Mouse (Mus musculus) layer of hippocampus, postnatal 25 days (tissue): ENCODE measurements around the gene Ice1. TPM values are rescaled to one million over a fixed set of nuclear protein-coding genes. Genes with fewer than 3 reads are reported as not detected.

Experiments used
- DNase-seq, 2 experiments: peaks; one replicate each; pipeline ENCODE4 v3.0.0; 2022; ENCODE audit warnings: mixed read lengths in 2 of 2, low spot score in 1 of 2; ENCODE audit errors: extremely low spot score in 1 of 2
- total RNA-seq, 2 experiments: library from RNA; stranded (reverse); gene quantifications; 2 replicates each; pipeline ENCODE4 v1.2.3; 2021

Gene Ice1
- total RNA-seq, 2 experiments from 2014 or later, result 55.5 to 62.6 TPM

DNA sequence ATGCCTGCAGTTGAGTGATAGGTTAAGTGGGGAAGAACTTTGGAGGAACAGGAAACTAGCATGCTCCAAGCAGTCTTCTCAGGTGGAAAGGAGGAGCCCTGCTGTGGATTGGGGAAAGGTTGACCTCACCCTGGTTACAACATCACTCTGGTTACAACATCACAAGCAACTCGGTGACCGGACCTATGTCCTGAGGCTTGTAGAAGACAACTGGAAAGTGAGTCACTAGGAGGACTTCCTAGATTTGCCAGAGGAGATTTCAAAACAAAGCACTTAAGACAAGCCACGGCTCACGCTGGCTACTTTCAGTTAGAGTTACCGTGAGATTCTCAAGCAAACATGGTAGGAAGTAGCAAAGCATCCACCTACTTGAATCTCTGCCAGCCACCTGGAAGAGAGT is 3.9 kb upstream of the Ice1 start:
- no peak for DNase-seq

- DNase-seq, result no peak
These were observed 2.2 kb upstream of the Ice1 start for GRCm38 (mm10) chr13:70639639-70640038.

GRCm38 (mm10) chr13:70637662-70638291 is 343 bp upstream of the Ice1 start:
- peak; percentile 95 to 96 for DNase-seq

DNA sequence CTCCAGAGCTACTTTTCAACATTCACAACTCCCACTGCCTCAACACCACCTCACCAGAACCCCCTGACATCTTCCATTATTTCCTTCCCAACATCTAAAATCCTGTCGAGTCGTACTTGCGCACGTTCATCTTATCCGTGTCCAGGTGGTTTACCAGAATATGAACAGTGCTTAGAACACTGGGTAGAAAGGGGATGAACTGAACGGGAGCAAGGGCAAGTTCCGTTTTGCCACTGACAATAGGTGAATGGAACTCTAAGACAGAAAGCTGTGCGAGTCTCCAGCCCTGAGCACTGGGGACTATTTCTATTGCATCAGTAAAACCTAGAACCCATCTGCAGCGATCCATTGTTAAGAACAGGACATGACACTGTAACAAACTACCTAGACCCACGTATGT is 728 bp downstream of the Ice1 start:
- no peak for DNase-seq

- no peak for DNase-seq
These were observed 1.8 kb downstream of the Ice1 start for GRCm38 (mm10) chr13:70635591-70635990.

DNA sequence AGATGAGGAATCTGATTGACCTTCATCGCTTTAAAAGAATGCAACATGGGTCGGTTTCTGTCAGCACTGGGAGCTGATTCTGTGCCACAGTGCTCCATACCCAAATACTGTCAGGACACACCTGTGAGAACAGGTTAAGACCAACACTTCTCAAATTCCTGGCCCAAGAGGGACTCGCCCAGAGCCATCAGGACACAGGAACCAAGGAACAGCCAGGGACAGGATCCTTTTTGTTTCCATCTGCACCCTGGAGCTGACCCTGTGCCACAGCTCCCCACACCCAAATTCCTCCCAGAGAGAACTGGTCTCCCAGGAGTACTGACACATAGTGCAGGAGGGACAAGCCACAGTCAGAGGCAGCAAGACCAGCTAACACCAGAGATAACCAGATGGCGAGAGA is 11.0 kb downstream of the Ice1 start:
- DNase-seq, result no peak

GRCm38 (mm10) chr13:70625665-70626064 is 11.8 kb downstream of the Ice1 start:
- no peak for DNase-seq

DNA sequence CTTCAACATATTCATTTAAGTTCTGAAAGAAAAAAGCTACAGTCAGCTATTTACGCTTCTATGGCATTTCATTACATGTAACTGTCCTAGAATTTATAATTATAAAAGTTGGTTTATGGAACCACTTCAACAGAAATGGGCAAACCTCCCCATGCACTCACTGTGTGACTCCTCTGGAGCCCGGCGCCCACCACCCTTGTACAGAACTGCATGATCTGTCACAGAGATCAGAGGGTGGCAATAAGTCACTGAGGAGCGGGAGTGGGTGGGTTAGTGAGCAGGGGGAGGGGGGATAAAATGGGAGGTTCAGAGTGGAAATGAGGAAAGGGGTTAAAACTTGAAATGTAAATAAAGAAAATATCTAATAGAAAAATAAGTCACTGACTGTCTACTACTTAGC is 13.0 kb downstream of the Ice1 start:
- DNase-seq, result no peak

- no peak for DNase-seq
These were observed 14.9 kb downstream of the Ice1 start for GRCm38 (mm10) chr13:70622461-70623057.

DNA sequence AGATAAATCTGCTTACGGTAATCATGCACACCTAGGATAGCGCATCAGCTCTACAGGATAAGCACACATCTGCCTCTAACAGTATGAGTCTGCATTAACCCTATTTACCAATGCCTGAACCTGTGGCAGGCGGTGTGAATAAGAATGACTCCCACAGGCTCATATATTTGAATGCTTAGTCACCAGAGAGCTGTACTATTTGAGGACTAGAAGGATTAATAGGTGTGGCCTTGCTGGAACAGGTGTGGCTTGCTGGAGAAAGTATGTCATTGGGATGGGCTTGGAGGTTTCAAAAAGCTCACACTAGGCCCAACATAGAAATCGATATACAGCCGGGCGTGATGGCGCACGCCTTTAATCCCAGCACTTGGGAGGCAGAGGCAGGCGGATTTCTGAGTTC is 15.9 kb downstream of the Ice1 start:
- DNase-seq, result no peak

GRCm38 (mm10) chr13:70612837-70613236 is 24.6 kb downstream of the Ice1 start:
- no peak for DNase-seq

DNA sequence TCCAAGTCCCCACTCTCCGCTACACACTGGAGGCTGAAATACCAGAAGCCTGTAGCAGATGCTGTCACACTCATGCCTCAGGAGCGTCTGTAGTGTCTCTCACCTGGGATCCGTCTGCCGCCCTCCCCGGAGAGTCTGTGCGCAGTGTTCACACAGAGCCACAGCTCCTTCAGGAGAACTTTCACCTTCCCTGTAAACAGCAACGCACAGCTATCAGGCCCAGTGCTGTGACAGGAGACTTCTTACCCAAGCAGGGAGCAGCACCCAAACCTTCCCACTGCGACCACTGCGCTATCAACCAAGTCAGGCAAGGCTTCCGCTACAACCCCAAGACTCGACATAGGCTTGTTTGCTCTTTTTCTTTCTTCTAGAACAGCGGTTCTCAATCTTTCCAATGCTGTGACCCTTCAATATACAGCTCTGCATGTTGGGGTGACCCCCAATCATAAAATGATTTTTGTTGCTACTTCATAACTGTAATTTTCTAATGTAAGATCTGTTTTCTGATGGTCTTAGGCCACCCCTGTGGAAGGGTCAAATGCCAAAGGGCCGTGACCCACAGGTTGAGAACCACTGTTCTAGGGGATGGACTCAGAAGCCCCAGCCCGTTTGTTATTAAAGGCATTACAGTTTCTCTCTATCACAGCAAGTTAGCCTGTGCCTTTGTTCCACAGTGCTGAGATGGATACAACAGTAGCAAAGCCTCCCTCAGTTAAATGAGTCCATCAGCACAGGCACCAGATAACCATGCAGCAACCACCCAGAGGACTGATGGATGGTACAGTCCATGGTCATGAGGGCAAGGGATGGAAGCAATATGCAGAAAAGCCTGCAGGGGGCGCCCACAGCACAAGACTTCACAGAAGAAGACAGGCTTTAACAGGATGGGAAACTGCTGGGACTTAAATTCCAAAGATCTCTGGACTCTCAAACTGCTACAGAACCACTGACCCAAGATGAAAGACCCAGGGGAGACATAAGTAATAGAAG is 26.7 kb downstream of the Ice1 start:
- DNase-seq, result peak; percentile 54 to 81

DNA sequence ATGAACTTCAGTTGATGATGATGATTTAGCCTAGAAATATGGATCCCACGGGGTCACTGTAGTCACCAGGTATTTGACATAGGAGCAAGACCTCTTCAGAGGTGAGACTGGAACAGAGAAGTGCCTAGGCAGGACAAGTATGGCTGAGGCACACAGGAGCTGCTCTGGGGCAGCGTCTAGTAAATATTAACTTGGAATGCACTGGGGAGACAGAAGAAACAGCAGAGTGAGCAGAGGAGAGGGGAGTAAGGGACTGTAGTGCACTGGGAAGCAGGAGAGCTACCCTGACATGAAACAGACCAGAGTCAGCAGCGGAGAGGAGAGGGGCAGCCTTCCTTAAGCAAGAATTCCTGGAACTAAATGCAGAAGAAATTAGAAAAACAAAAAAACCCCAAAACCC is 27.8 kb downstream of the Ice1 start:
- no peak for DNase-seq

DNA sequence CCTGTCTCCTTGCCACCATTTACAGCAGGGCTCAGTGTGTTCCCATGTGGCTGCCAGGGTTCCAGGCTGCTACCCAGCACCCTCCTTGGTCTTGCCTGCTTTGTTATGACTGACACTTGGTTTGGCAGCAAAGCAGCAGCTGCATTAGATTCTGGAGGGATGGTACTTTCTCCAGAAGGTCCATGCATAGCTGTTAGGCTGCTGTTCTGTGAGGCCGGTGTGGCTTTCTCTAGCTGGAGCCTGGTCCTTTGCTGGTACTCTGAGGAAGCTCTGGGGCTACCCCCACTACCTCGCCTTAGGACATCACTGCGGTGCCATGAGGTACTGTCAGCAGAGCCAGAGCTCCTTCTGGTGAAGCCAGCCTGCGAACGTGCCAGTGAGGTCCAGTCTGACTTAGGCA is 32.1 kb downstream of the Ice1 start:
- no peak for DNase-seq

DNA sequence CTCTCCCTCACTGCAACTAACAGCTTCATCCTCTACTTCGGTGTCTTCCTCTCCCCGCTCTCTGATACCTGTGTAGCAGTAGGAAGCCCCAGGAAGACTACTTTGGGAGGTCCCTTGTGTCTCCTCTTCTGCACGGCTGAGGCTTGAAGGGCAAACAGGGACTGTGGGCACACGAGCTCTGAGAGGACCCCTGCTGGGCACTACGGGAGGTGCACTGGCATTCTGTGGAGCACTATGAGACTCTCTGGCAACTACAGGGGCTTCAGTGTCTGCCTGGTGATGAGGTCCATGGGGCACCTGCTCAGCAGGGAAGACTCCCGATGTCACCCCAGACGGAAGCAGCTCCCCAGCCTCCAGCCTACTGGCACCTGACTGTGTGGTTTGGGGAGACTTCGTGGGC is 32.7 kb downstream of the Ice1 start:
- DNase-seq, result peak in 1 of 2 experiments; percentile 33

GRCm38 (mm10) chr13:70601566-70601965 is 35.9 kb downstream of the Ice1 start:
- DNase-seq, result no peak

DNA sequence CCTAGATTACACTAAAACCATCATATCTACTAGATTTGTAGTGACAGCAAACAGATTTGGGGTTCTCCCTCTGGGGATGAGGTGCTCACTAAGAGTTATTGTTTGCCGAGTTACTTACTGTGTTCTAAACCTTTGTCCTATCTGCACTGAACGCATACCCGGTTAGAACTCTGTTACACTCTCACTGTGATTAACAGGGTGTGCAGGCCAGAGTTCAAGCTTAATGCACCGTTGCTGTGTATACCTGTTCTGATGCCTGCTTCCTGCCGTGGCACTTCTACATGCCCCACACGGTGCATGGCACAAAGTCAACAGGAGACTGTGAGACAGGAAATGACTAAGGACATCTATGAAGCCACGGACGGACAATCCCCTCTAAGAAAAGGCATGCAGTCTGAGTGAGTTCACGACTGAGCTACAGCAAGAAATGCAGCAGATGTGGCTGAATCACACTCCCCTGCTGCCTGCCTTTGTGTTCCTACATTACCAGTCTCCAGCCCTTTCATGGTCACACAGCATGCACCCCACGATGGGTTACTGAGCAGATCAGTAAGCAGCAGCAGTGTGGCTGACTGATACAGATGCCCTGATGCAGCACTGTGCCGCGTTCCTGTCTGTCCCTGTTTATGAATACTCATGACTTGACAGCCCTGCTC is 37.3 kb downstream of the Ice1 start:
- no peak for DNase-seq

DNA sequence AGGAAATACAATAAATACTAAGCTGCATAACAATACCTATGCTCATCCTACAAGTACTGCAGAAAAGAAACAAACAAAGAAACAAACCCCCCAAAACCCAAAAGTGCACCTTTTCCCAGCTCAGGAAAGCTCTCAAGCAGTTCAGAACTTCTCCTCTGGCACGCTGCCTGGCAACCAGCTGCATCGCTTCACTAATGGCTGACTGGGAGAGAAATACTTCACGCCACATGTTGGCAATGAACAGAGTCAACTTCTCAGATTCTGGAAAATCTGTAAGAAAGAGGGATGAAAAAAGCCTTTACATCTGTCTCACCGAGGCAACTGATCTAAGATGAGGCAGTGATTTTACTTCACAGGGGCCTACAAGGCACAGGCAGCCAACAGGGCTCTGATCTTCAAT is 38.5 kb downstream of the Ice1 start:
- peak in 1 of 2 experiments; percentile 37 for DNase-seq

GRCm38 (mm10) chr13:70596901-70597300 is 40.5 kb downstream of the Ice1 start:
- DNase-seq, result no peak

GRCm38 (mm10) chr13:70590248-70590762 is 47.1 kb downstream of the Ice1 start:
- no peak for DNase-seq

DNA sequence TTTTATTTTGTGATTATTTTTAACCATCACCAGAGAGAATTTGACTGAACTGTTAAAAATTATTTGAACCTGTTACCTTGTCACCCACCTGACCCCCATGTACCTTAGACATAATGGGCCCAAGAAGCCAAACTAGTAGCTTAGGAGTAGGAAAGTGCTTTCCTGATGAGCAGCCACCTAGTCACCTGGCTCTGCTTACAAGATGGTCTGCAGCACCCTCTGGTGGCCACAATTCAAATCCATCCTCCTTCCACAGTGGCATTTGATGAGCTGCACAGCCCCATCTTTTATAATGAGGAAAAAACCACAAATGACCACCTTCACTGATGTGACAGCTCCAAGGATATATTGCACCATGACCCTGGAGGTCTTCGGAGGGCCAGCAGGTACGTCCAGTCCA is 50.5 kb downstream of the Ice1 start:
- DNase-seq, result peak; percentile 44 to 84
